Mouse (Mus musculus): Measurements from ENCODE around the gene Card6. TPM values are rescaled to one million over a fixed set of nuclear protein-coding genes. Genes with fewer than 3 reads are reported as not detected.

Card6 gene
- polyA plus RNA-seq, 1 experiment from 2014 or later, result 1.9 TPM

DNA sequence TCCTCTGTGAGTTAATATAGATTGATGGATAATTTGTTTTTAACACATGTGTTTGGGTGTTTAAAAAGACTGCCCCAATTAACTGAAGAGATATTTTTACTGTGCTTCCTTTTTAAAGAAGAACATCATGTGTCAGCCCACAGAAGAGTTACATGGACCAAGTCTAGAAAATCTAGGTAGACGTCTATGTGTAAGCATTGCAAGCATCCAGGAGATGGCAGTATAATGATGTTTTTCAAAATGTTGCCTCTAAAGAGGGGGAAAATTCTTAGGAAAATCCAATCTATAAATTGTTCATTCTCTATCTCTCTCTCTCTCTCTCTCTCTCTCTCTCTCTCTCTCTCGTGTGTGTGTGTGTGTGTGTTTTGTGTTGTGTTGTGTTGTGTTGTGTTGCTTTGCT is 22.2 kb downstream of the Card6 start:
- H3K4me3 ChIP-seq (ENCODE audit: low read depth, low read length), result no peak overlapping the region
- H3K4me2 ChIP-seq (ENCODE audit: low read depth, low read length), result no peak overlapping the region
- WGBS, result 11% methylated on average over 2 of the region's 2 CpGs
- no peak overlapping the region for H3K27ac ChIP-seq (replicated peaks; ENCODE audit: low read depth, low read length)
- no peak overlapping the region for H3K9ac ChIP-seq (ENCODE audit: low read depth, low read length)
- H3K27me3 ChIP-seq (replicated peaks; ENCODE audit: control insufficient read depth, insufficient read depth, low read length), result no peaks in the 10 kb centered on the region
- no peaks in the 10 kb centered on the region for H3K9me3 ChIP-seq (ENCODE audit: control insufficient read depth, low read length)
- ATAC-seq (ENCODE audit: low read depth) (no peak), DNase-seq (ENCODE audit: low spot score) (peak; percentile 35)
- H3K36me3 ChIP-seq (ENCODE audit: control insufficient read depth, insufficient read depth, low read length), result no peaks in the 10 kb centered on the region
- peaks cover 6% of the 10 kb centered on the region; the same call in 1 of the 2 replicates for H3K4me1 ChIP-seq (ENCODE audit: control insufficient read depth, insufficient read depth, low read length)

DNA sequence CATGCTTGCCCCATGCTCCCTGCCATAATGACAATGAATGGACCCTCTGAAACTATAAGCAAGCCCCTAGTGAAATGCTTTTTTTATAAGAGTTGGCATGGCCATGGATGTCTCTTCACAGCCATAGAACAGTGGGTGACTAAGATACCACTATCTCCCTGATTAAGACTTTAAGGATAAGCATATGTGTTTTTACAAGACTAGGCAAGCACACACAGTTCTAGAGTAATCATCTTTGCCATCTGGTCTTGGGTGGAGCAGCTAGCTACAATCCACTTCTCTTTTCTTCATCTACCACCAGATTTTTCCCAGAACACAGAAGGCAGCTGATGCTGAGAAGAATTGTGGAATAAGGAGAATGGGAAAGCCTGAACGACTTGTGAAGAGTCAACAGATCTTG is 27.1 kb downstream of the Card6 start:
- Histone ChIP-seq H3K4me2 (ENCODE audit: low read depth, low read length) (no peak overlapping the region), H3K9me3 (ENCODE audit: control insufficient read depth, low read length) (no peaks in the 10 kb centered on the region), H3K9ac (ENCODE audit: low read depth, low read length) (no peak overlapping the region), H3K27ac (replicated peaks; ENCODE audit: low read depth, low read length) (no peak overlapping the region), H3K27me3 (replicated peaks; ENCODE audit: control insufficient read depth, insufficient read depth, low read length) (no peaks in the 10 kb centered on the region), H3K4me3 (ENCODE audit: low read depth, low read length) (no peak overlapping the region), H3K4me1 (ENCODE audit: control insufficient read depth, insufficient read depth, low read length) (no peaks in the 10 kb centered on the region), H3K36me3 (ENCODE audit: control insufficient read depth, insufficient read depth, low read length) (no peaks in the 10 kb centered on the region)
- ATAC-seq (ENCODE audit: low read depth) (no peak), DNase-seq (ENCODE audit: low spot score) (no peak)
- WGBS, result 85% methylated on average over 1 of the region's 1 CpGs

DNA sequence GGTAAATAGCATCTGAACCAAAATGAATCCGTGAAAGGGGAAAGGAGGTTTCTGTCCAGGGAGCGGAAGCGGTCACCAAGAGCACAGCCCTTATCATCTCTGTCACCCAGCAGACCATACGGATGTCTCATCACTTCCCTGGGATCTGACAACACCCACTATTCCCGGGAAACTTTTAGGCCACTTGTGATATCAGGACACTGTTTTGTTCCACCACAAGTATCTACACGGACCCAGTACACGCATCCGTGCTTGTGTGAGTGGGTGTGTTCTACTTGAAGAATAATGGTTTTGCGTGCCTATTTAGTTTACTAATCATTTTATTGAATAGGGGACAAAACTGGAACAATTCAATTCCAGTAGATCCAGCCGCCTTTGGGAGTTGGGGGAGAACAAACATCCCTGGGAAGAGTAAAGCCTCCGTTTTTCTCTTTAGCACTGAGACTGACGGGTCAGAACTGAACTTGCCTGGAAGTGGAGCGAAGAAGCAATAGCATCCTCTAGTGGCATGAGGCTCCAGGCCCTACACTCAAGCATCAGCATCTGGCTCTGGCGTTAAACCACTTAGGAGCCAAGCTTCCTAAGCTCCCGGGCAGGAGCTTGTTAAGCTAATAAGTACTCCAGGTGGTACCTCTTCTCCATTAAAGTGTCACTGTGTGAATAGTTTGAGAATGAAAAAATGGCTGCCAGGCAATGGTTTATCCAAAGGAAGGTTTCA is 39.4 kb downstream of the Card6 start:
- no peak overlapping the region for H3K4me2 ChIP-seq (ENCODE audit: low read depth, low read length)
- H3K4me1 ChIP-seq (ENCODE audit: control insufficient read depth, insufficient read depth, low read length), result no peaks in the 10 kb centered on the region
- H3K36me3 ChIP-seq (ENCODE audit: control insufficient read depth, insufficient read depth, low read length), result no peaks in the 10 kb centered on the region
- 52% methylated on average over 15 of the region's 15 CpGs for WGBS
- no peak overlapping the region for H3K4me3 ChIP-seq (ENCODE audit: low read depth, low read length)
- H3K27ac ChIP-seq (replicated peaks; ENCODE audit: low read depth, low read length), result no peak overlapping the region
- H3K9ac ChIP-seq (ENCODE audit: low read depth, low read length), result no peak overlapping the region
- ATAC-seq (ENCODE audit: low read depth) (peak; percentile 53; the same call in 1 of the 2 replicates), DNase-seq (ENCODE audit: low spot score) (peak; percentile 75)
- no peaks in the 10 kb centered on the region for H3K27me3 ChIP-seq (replicated peaks; ENCODE audit: control insufficient read depth, insufficient read depth, low read length)
- H3K9me3 ChIP-seq (ENCODE audit: control insufficient read depth, low read length), result no peaks in the 10 kb centered on the region

DNA sequence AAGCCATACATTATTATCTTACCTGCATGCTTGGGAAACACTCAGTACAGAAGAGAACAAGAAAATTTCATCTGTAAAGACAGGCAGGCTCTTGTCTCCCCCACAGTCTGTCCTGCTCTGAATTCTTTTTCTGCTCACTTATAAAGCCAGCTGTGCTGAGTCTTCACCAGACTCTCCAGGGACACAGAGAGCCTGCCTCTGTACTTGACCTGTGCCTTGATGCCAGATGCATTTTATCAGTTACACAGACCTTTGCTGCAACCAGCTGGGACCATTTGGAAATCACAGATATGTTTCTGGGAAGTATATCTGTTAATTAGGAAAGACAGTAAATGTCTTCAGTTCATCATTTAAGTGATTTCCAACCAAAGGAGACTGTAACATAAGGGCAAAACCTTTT is 44.7 kb downstream of the Card6 start, which contains the start of gene C7:
C7 (minus strand) TSS at position 106 of the 400 bp plus-strand sequence.
- ATAC-seq (ENCODE audit: low read depth), result no peak

More for the DNA sequence above, 44.7 kb downstream of the Card6 start, which contains the start of gene C7:
- H3K4me1 ChIP-seq (ENCODE audit: control insufficient read depth, insufficient read depth, low read length), result no peaks in the 10 kb centered on the region
- H3K4me2 ChIP-seq (ENCODE audit: low read depth, low read length), result no peak within 1 kb of the TSS
- DNase-seq (ENCODE audit: low spot score), result peak; percentile 22
- H3K36me3 ChIP-seq (ENCODE audit: control insufficient read depth, insufficient read depth, low read length), result no peaks in the 10 kb centered on the region
- H3K27me3 ChIP-seq (replicated peaks; ENCODE audit: control insufficient read depth, insufficient read depth, low read length), result no peaks in the 10 kb centered on the region
- no peak within 1 kb of the TSS for H3K27ac ChIP-seq (replicated peaks; ENCODE audit: low read depth, low read length)
- no peak within 1 kb of the TSS for H3K4me3 ChIP-seq (ENCODE audit: low read depth, low read length)
- no peak within 1 kb of the TSS for H3K9ac ChIP-seq (ENCODE audit: low read depth, low read length)
- H3K9me3 ChIP-seq (ENCODE audit: control insufficient read depth, low read length), result no peaks in the 10 kb centered on the region

Other genes with a start within 250 kb of the Card6 start
- not detected in 2 replicates for gene Mroh2b, start 209.8 kb downstream of the Card6 start, polyA plus RNA-seq (2014; fragmentation: Nextera tagmentation; extraction: Ambion mirVana)
- gene C7, start 44.8 kb downstream of the Card6 start, polyA plus RNA-seq (2014; fragmentation: Nextera tagmentation; extraction: Ambion mirVana), result 0.17 and 0.22 TPM in 2 replicates
- gene Rpl37, start 8.1 kb upstream of the Card6 start, polyA plus RNA-seq (2014; fragmentation: Nextera tagmentation; extraction: Ambion mirVana), result 794 and 907 TPM in 2 replicates
- 20.2 and 20.7 TPM in 2 replicates for gene Prkaa1, start 35.3 kb upstream of the Card6 start, polyA plus RNA-seq (2014; fragmentation: Nextera tagmentation; extraction: Ambion mirVana)
- gene Ttc33, start 77.0 kb upstream of the Card6 start, polyA plus RNA-seq (2014; fragmentation: Nextera tagmentation; extraction: Ambion mirVana), result 39.3 and 41.9 TPM in 2 replicates
- 3.4 and 5.1 TPM in 2 replicates for gene Ptger4, start 135.6 kb upstream of the Card6 start, polyA plus RNA-seq (2014; fragmentation: Nextera tagmentation; extraction: Ambion mirVana)

All from embryonic facial prominence, embryonic 14.5 days (tissue).